7 mouse cellular contexts compared by ENCODE assay signal in the genomic region with DNA sequence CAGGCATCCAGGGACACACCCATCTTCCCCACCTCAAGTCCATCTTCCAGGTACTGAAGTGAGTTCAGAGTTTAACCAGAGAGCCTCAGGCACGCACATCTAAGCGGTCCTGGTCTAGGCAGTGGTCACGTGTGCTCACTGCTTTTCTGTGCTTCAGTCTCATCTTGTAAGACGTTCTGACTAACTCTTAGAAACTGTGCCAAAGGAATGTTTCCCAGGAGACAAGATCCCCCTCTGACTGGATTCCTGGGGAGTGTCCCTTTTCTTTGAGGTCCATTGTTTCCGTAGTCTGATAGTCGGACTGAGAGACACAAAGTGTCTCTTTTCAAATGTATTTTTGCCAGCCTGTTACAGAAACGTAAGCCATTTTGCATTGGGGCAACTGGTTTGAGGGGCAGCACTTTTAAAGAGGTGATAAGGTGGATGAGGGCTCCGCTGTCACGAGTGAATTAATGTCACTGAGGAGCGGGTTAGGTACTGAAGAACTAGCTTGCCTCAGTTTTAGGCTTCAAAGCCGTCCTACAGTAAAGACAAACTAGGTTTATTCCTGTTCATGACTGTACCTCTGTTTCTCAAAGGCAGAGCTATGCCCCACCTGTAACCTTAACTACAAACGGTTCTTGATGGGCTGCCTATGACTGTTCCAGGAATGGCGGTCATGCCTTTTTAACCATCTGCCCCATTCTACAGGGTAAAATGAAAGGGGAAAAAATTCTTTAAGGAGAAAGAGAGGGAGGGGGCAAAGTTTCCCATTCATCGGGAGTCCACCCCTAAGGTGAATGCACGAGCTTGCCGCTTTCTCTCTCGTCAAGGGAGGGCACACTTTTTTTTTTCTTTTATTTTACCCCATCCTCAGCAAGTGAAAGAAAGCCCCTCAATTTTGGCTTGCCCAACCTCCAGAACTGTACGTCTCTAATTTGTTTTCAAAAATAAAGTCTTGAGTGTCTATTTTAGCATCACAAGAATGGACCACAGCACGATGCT. TPM values are rescaled to one million over a fixed set of nuclear protein-coding genes. Genes with fewer than 3 reads are reported as not detected.
DNase-seq lines count a peak whose midpoint lies in the region; ATAC-seq lines count a peak whose summit lies in the region.

No protein-coding gene starts in this region.

- no peak overlapping the region for H3K27ac ChIP-seq in forebrain, embryonic 16.5 days (ENCODE audit: low read length)
- no peak overlapping the region; the same call in 1 of the 2 replicates for H3K27ac ChIP-seq in liver, embryonic 16.5 days (ENCODE audit: low read length)

- peak; percentile 19 for DNase-seq in CD4-positive, CD25-positive, alpha-beta regulatory T cell, adult 2 months (ENCODE audit: low read depth, low spot score)
- DNase-seq in ES-CJ7 (ENCODE audit: low read depth, low spot score) = peak; percentile 98
- DNase-seq in cerebellum, adult 11-12 months = no peak
- DNase-seq in cerebellum, adult 18-20 months = no peak
- no peak for DNase-seq in ovary, postnatal 36 days (ENCODE audit: low spot score)

- peak; percentile 48; the same call in 1 of the 2 replicates for ATAC-seq in forebrain, embryonic 16.5 days
- ATAC-seq in liver, embryonic 16.5 days (ENCODE audit: low read depth) = no peak

- H3K9me3 ChIP-seq in forebrain, embryonic 16.5 days (ENCODE audit: control insufficient read depth, low read length) = no peaks in the 10 kb centered on the region
- no peaks in the 10 kb centered on the region for H3K9me3 ChIP-seq in liver, embryonic 16.5 days (replicated peaks; ENCODE audit: control insufficient read depth, low read length)

- H3K4me2 ChIP-seq in forebrain, embryonic 16.5 days (ENCODE audit: low read length) = peak overlapping the region; percentile 79
- peak overlapping the region; percentile 76 for H3K4me2 ChIP-seq in liver, embryonic 16.5 days (ENCODE audit: low read depth, low read length)

- peak overlapping the region; percentile 49 for H3K9ac ChIP-seq in forebrain, embryonic 16.5 days (replicated peaks; ENCODE audit: low read depth, low read length)
- peak overlapping the region; percentile 8 for H3K9ac ChIP-seq in liver, embryonic 16.5 days (ENCODE audit: low read depth, low read length)

- no peaks in the 10 kb centered on the region for H3K36me3 ChIP-seq in forebrain, embryonic 16.5 days (ENCODE audit: control insufficient read depth, insufficient read depth)
- H3K36me3 ChIP-seq in liver, embryonic 16.5 days (ENCODE audit: control insufficient read depth, insufficient read depth) = no peaks in the 10 kb centered on the region

- peak overlapping the region; percentile 45 for H3K4me3 ChIP-seq in forebrain, embryonic 16.5 days (replicated peaks; ENCODE audit: low read length)
- H3K4me3 ChIP-seq in liver, embryonic 16.5 days (ENCODE audit: low read depth, low read length) = peak overlapping the region; percentile 58

- H3K4me1 ChIP-seq in forebrain, embryonic 16.5 days (replicated peaks; ENCODE audit: control insufficient read depth, insufficient read depth, low read length) = peaks cover 15% of the 10 kb centered on the region
- peaks cover 40% of the 10 kb centered on the region for H3K4me1 ChIP-seq in liver, embryonic 16.5 days (ENCODE audit: control insufficient read depth, low read depth, low read length)

- WGBS in forebrain, embryonic 16.5 days = under 1% methylated on average over 19 of the region's 19 CpGs
- WGBS in liver, embryonic 16.5 days (ENCODE audit: insufficient replicate concordance) = 11% methylated on average over 19 of the region's 19 CpGs

- no peaks in the 10 kb centered on the region; the same call in 1 of the 2 replicates for H3K27me3 ChIP-seq in forebrain, embryonic 16.5 days (replicated peaks; ENCODE audit: control insufficient read depth, insufficient read depth, low read length)
- H3K27me3 ChIP-seq in liver, embryonic 16.5 days (ENCODE audit: control insufficient read depth, insufficient read depth, low read depth, low read length) = no peaks in the 10 kb centered on the region

RNA-seq across cellular contexts. Expression of gene Gsta4, which starts 8.4 kb away (rescaled TPM):
- polyA plus RNA-seq in forebrain, embryonic 16.5 days (2015; fragmentation: Nextera tagmentation; extraction: Ambion mirVana) = 11.9 and 14.9 TPM in 2 replicates
- polyA plus RNA-seq in liver, embryonic 16.5 days (2015; fragmentation: Nextera tagmentation; extraction: Ambion mirVana) = 41.1 and 44.1 TPM in 2 replicates

RNA-seq across cellular contexts. Expression of gene Gsta1, which starts 39.5 kb away (rescaled TPM):
- not detected in 2 replicates for polyA plus RNA-seq in forebrain, embryonic 16.5 days (2015; fragmentation: Nextera tagmentation; extraction: Ambion mirVana)
- polyA plus RNA-seq in liver, embryonic 16.5 days (2015; fragmentation: Nextera tagmentation; extraction: Ambion mirVana) = 0.60 and 0.77 TPM in 2 replicates

Comparison
In these comparisons a context has a peak if more than half of its experiments do, and no peak if none do; other contexts are left out.
1. DNase-seq: peak in CD4-positive, CD25-positive, alpha-beta regulatory T cell, adult 2 months (single experiment) and ES-CJ7 (single experiment); none in cerebellum, adult 11-12 months (single experiment), cerebellum, adult 18-20 months (0 of 2) and ovary, postnatal 36 days (single experiment).